Mouse (Mus musculus): ENCODE measurements around the gene Cyld.

GRCm38 (mm10) chr8:88781283-88781682 lies 84.5 kb downstream of the Cyld start:
- TF ChIP-seq CTCF (IDR thresholded peaks at IDR 0.05; ENCODE audit: extremely low read depth, insufficient read depth, low read length) (no peak), POLR2A (IDR thresholded peaks at IDR 0.05; ENCODE audit: extremely low read depth, insufficient read depth, low read length) (no peak)

Measured in cortical plate, adult 2 months (tissue).